Mouse (Mus musculus) thymus, postnatal 36 days (tissue): Measurements from ENCODE around the gene Gm21060.
"Not testable (repeated sequence)": the region's sequence is repeated elsewhere in the genome, so short reads cannot be mapped to it uniquely, and the experiment has no call there.

Experiments
- DNase-seq, 2 experiments: peaks; one replicate each; pipeline ENCODE4 v3.0.0; 2022; ENCODE audit warnings: mixed read lengths in 2 of 2

Gene Gm21060

DNA sequence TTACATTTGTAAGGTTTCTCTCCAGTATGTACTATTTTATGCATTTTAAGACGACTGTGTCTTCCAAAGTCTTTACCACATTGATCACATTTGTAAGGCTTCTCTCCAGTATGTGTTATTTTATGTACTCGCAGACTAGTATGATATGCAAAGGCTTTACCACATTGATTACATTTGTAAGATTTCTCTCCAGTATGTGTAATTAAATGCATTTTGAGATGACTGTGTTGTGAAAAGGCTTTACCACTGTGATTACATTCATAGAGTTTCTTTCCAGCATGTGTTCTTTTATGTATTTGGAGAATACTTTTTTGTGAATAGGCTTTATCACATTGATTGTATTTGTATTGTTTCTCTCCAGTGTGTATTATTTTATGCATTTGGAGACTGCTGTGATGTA, at the start of gene Gm21060:
Gene Gm21060, minus strand, starts transcription at position 101 of the 400 bp plus-strand sequence.
- no peak for DNase-seq

DNA sequence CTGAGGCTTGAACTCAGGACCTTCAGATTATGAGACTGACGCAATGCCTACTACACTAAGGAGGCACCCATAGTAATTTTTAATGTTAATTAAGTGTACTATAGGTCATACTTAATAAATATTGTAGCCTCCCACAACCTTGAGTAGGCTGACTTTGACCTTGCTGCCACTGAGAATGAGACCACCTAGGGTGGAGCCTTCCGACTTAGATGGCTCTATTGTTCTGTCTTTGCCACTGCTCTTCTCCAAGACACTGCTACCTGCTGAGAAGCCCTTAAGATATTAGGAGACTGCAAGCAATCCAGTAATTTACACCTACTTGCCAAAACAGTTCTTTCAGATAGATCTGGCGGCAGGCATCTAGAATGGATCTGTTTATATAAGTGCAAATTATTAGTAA, 24.0 kb upstream of the Gm21060 start:
- not testable (repeated sequence) for DNase-seq

DNA sequence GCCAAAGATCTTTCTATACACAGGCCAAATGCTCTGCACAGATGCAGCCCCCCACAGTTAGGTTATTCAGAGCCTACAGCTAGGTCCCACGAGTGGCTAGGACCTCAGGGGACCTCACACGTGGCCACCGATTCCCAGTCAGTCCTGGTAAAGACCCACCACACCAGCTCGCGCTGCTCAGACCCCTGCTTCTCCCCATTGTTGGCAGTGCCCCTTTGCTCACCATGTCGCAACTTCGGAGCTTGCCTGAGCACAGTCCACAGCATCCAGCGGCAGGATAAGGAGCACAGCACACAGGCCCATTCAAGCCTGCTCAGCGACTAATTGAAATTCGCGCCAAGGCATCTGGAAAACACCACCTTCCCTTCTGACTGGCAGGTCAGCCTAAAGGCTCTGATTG, 16.3 kb upstream of the Gm21060 start:
- DNase-seq, result not testable (repeated sequence)

DNA sequence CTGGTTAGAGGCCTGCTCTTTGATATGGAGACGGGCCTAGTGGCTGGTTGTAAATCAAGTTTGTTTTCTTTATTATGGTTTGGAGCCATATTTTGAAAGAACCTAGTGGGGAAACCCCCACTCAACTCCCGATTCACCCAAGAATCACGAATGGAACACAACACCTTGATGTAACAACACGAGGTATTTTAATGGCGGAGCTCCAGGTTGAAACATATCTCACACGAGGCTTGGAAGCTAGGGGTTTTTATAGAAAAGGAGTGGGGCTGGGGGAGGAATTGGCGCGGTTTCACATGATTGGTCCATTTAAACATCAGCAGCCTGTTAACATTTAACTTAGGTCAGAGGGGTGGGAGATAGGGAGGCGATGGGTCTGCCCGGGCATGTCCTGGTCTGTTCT, 15.5 kb upstream of the Gm21060 start:
- DNase-seq, result not testable (repeated sequence)

DNA sequence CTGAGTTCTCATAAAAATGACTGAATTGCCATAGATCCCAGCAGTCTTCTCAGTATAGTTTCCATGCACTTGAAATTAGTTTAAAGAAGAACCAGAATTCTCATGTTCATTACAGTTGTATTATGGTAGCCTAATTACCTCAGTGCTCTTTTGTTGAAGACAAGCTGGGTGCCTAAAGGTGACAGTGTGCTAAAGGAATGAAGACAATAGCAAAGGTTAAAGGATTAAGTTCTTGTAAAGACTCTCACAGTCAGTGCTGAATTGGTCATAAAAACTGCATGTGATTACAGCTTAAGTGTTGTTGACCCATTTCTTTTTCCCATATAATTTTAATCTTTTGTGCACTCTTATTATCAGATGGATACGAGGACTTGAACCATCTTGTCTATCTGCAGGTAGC, 11.2 kb upstream of the Gm21060 start:
- DNase-seq, result not testable (repeated sequence)

DNA sequence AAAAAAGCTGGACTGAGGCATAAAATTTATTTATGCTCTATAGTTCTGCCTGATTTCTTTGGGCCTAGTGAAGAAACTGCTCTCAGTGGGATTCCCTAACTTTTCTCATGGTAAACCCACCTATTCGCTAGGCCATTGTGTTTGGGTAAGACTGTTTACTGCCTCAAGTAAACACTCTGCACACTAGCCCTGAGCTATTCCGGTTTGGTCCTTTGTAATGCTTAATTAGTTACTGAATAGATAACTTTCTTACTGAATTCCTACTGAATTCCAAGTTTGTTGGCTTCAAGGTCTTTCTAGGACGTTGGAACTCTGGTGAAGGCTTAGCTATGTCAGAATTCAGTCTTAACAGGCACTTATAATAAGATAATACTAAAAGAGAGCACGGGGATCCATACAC, 11.8 kb downstream of the Gm21060 start:
- DNase-seq, result not testable (repeated sequence)

DNA sequence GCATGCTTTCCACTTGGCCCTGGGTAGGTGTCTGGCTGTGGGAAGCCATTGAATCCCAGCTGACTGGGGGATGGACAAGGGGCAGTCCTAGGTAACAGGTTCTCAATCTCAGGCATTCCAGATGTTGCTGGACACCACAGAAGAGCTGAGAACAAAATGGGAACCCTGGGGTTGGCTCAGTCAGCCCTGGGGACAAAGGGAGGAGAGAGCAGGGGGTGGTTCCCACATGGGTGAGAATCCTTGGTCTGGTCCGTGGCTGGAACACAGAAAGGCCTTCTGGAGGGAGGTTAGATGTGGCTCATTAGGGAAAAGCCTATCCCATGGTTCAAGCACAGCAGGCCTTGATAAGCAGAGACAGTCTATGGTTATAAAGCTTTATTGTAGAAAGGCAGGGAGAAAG, 13.3 kb downstream of the Gm21060 start:
- no peak for DNase-seq

DNA sequence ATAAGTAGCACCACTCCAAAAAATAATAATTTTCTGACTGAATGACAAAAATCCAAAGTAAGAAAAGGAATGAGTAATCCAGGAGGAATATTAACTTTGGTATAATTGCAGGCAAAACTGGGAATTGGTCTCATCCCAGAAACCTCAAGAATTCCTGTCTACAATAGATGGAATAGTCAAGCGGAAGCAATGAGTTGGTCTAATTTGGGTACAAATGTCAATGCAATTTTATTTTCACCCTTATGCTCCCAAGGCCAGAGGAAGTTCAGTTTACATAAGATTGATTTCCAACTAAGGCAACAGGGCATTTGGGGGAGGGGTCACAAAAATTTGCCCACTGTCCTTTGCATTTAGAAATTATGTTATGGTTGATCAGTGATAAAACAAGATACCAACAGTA, 21.4 kb downstream of the Gm21060 start:
- no peak for DNase-seq

DNA sequence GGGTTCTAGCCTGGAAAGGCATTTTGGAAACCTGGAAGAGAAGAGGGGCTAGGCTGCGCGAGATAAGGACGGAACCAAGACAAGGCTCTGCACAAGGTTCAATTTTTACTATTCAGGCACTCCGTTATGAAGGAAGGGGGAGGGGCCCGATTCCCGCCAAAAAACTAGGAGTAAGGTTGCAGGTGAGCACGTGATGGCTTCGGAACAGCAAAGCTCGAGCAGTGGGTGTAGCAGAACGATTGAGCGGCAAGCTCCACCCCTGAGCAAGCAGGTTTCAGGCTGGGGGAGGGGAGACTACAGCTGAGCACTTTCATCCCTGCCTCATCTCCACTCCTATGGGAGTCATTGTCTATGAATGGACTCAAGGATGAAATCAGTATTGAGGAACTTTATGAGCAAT, 27.7 kb downstream of the Gm21060 start:
- DNase-seq, result not testable (repeated sequence)

DNA sequence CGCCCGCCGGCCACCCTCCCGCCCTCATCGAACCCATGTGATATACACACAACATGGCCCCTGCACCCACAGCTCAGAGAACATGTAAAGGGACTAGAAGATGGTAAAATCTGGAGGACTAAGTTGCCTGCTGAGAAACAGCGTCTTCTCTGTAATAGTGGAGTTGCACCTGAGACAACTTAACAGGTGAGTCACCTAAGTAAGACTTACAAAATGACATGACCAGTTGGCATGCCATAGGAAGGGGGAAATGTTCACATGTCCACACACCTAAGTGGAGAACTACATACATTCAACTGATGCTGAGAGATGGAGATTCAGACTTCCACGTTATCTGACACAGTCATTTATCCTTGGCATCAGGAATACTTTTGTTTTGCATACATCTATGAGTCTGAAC, 29.7 kb downstream of the Gm21060 start:
- no peak for DNase-seq

DNA sequence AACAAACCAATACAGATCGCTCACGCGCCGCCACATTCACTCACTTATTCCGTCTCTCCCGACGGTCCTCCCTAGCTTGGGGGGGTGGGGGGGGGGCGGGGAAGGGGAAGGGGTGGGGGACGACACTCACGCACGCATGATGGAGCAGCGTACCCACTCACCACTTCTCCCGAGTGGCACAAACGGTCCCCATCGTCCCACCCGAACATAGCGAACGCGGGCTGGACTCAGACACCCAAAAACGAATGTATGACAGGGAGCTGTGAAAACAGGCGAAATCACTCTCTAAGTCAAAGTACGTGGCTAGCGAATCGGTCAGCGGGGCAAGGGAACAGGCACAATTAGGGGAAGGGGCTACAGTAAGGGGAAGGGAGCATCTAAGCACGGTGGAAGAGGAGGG, 30.2 kb downstream of the Gm21060 start:
- peak; percentile 43 to 49 for DNase-seq

DNA sequence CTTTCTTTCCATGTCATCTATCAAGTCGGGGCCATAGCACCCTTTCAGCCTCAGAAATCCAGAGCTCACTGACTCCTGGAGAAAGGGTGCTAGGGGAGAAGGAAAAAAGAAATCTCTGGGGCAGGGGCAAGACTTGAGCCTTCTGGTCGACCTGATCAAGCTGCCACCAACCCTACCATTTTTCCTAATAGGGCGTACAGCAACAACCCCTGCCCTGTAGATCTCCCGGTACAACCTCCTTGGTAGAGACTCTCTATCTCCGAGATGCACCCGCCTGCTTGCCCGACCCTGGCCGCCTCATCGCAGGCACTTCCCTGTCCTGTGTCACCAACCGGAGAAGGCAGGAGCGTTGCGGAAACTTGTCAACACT, 30.6 kb downstream of the Gm21060 start:
- DNase-seq, result peak; percentile 51 to 63

DNA sequence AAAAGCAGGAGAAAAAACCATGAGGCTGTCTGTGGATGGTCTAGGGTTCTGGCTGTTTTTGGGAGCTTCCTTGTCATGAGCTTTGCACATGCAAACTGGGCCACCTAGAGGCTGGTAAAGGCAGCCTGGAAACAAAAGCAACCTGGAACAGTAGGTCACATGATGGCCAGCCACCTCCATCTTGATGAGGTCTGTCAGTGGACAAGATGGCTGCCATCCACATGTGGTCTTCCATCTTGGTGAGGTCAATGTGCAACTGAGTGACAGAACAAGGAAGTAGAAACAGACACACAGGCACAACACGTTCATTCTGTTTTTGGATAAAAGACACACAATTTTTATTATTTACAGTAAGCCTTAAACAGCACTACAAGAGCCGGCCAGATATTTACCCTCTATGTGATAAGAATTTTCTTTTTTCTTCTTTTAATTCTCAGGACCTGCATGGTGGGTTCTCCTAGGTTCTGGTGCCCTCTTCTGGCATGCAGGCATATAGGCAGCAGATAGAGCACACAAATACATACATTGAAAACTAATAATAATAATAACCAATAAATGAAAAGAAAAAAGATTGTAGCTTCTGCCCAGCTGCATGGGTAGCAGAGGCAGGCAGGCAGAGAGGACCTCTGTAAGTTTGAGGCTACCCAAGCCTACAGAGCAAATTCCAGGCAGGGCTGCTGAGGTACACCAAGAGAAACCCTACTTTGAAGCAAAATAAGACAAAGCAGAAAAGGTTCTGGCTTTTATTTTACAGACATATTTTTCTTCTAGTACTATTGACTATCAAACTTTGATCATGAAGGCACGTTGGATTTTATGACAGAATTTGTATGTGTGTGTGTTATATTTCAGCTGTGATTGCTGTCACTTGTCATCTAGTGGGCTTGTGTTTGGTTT, 31.3 kb downstream of the Gm21060 start:
- peak; percentile 62 to 79 for DNase-seq

DNA sequence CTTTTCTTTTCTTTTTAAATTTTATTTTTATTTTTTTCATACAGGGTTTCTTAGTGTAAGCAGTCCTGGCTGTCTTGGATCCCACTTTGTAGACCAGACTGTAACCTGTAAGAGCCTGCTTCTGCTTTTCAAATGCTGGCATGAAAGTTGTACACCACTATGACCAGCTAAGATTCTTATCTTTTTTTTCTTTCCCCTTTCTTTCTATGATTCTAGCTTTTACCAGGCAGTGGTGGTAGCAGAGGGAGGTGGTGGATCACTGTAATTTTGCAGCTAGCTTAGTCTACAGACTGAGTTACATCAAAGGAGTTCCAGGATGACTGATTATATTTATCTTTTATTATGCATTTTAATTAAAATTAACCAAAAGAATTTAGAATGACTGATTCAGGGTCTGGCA, 31.9 kb downstream of the Gm21060 start:
- DNase-seq, result no peak

DNA sequence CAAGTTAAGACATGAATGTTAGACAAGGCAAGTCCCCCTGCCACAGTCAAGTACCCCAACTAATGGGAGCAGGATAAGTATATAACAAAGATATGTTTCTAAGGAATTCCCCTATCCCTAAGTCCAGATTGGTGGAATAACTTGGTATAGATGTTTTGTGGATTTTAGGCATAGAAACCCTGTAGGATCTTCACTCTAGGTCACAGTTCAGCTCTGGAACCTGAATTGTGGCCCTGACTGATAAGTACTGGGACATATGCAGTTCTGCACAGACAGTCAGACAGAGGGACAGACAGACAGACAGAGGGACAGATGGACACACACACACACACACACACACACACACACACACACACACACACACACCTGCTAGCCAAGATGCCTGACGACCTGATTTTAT, 32.6 kb downstream of the Gm21060 start:
- DNase-seq, result no peak

DNA sequence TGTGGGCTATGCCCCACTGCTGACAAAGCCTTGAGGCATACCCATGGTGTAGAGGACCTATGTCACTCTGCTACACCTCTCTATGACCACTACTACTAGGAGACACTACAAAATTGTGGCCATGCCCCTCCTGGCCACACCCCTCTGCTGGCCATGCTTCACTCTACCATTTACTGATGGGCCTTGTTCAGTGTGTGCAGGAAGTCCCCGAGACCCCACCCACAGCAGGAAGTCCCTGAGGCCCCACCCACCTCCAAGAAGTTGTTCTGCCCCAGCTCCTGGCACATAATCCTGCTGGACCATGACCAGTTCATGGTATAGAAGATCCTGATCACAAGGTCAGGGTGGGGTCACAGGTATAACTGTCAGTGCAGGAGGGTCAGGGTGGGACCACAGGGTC, 35.6 kb downstream of the Gm21060 start:
- peak in 1 of 2 experiments; percentile 12 for DNase-seq

DNA sequence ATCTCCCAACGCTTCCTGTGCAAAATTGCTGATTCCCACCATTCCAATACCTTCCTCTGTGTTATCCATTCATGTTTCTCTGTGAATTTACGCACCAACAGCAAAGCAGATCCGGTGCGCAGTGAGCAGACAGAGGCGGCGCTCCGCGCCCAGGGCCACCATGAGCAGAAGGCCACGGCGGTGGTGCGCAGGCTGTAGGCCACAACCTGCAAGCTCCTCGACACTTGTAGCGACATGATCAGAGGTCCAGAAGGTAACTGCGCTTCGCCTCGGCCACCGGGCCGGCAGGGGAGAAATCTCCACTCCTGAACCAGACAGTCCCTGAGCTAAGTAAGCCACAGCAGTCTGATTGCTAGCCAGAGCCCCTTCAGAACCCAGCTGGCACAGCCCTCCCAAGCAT, 39.1 kb downstream of the Gm21060 start:
- no peak for DNase-seq

DNA sequence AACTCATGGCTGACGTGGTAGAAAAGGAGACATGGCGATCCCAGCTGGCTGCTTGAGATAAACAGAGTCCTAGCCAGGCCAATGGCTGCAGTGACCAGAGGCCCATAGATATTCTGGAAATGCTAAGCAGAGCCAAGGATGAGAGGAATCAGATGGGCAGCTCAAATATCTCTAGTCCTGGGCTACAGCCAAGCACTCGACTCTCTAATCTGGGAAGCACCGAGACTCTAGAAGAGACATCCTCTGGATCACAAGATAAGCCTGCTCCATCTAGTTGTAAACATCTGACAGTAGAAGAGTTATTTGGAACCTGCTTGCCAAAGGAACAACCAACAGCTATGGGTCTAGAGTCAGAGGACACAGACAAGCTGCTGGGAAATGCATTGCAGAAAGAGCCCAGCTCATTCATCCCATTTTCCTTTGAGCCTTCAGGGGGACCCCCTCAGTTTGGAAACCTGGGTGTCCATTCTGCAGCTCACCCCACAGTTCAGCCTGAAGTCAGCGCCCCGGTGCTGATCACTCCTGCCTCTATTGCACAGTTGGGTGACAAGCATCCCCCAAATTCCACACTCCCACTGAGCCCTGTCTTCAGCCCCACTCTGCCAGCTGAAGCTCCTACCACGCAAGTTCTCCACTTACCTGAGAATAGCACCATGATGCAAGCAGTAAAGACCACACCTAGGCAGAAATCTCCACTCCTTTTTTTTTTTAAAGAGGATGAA, 40.5 kb downstream of the Gm21060 start:
- DNase-seq, result no peak

DNA sequence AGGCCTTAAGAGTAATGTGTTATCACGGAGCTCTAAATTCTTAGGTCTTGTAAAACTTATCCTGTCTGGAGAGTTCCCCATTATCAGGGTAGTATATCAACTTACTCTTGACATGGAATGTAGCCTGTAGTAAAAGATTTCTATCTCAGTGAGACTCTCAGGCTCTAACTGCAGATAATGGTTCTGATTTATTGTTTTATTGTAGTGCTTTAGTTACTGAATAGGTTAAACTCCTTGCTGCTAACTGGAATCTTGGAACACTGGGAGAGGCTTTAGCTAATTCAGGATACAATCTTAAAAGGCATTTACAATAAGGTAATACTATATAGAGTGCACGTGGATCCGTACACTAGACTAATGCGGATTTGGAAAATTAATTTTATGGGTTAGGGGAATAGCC, 49.5 kb downstream of the Gm21060 start:
- DNase-seq, result not testable (repeated sequence)
